Mouse (Mus musculus) heart, adult 18-20 months (tissue): ENCODE data around the gene Etfb. TPM values are rescaled to one million over a fixed set of nuclear protein-coding genes. Genes with fewer than 3 reads are reported as not detected.

Experiments used
- DNase-seq, 2 experiments: peaks; one replicate each; pipeline ENCODE4 v3.0.0; 2021 to 2022; ENCODE audit warnings: mixed read lengths in 1 of 2
- microRNA-seq, 2 experiments: library from miRNA; unstranded; fragments of <30 nt; microRNA quantifications; one replicate each; pipeline ENCODE4 v1.2.0; 2022
- total RNA-seq, 2 experiments: library from RNA; stranded (reverse); gene quantifications; 2 replicates each; pipeline ENCODE4 v1.2.3; 2021

Gene Etfb
- total RNA-seq, 2 experiments from 2014 or later: 1,290 to 1,427 TPM

- DNase-seq: peak; percentile 9 to 18
Observed at GRCm38 (mm10) chr7:43495343-43496021, 51.6 kb downstream of the Etfb start.

Small RNA genes lying within 50 kb of the gene (microRNA-seq; reads per million reads assigned to microRNA genes)
- gene Mir7051: 4.3 to 6.8 reads per million in 2 experiments

Other genes starting within 250 kb of the Etfb start
- 10 to 100 TPM; 12.8 to 16.2 TPM for gene Zfp715, start 130.8 kb upstream of the Etfb start, total RNA-seq
- not detected for gene Siglecf, start 92.7 kb upstream of the Etfb start, total RNA-seq
- 1 to 10 TPM in 1 of 2 experiments, under 1 TPM in 1; 0.15 to 1.2 TPM for gene Siglecg, start 35.9 kb upstream of the Etfb start, total RNA-seq
- gene Lim2, start 16.4 kb upstream of the Etfb start, total RNA-seq: not detected
- gene Nkg7, start 7.0 kb upstream of the Etfb start, total RNA-seq: 1 to 10 TPM; 1.1 to 2.2 TPM
- gene Cldnd2, start 3.3 kb upstream of the Etfb start, total RNA-seq: not detected
- under 1 TPM in 1 of 2 experiments, not detected in 1; 0.60 TPM for gene Gm45233, start within 50 bp of the Etfb start, total RNA-seq
- 1 to 10 TPM in 1 of 2 experiments, under 1 TPM in 1; 0.69 to 1.3 TPM for gene Vsig10l, start 19.1 kb downstream of the Etfb start, total RNA-seq
- under 1 TPM in 1 of 2 experiments, not detected in 1; 0.36 TPM for gene Iglon5, start 46.0 kb downstream of the Etfb start, total RNA-seq
- not detected for gene 4931406B18Rik, start 61.9 kb downstream of the Etfb start, total RNA-seq
- gene Cd33, start 100.3 kb downstream of the Etfb start, total RNA-seq: 1 to 10 TPM; 2.3 to 3.0 TPM
- under 1 TPM; 0.79 to 0.85 TPM for gene Zfp658, start 118.2 kb downstream of the Etfb start, total RNA-seq
- gene Zfp719, start 135.5 kb downstream of the Etfb start, total RNA-seq: 1 to 10 TPM; 4.4 to 8.2 TPM
- not detected for gene Zfp819, start 163.1 kb downstream of the Etfb start, total RNA-seq
- not detected for gene Ceacam18, start 190.6 kb downstream of the Etfb start, total RNA-seq
- 1 to 10 TPM; 1.4 to 1.6 TPM for gene Siglece, start 216.1 kb downstream of the Etfb start, total RNA-seq
- gene Ctu1, start 227.9 kb downstream of the Etfb start, total RNA-seq: 1 to 10 TPM; 2.7 to 3.1 TPM
- gene Klk14, start 246.3 kb downstream of the Etfb start, total RNA-seq: under 1 TPM; 0.23 to 0.47 TPM